Mouse (Mus musculus): ENCODE measurements around the gene Mdk.

Gene Mdk

DNA sequence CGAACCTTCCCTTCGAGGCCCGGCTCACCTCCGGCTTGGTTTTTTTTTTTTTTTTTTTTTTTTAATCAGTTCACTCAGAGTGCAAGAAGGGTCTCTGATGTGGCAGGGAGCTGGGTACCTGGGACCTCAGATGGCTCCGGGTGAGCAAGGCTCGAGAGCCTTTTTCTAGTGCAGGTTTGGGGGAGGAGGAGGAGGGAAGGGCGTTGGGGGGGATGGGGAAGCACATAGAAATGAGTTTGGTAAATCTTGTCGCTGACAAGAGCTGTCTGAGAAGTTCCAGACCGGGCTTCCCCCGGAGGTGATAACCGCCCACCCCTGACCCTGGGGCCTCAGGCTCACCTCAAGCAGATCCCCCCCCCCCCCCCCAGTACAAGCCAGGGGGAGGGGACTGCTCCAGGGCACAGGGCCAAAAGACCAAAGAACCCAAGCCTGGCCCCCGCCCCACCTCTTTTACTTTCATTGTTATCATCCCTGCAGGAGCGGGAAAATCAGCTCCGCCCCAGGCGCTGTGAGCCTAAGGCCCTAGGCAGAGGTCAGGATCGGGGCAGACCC is at the start of gene Mdk:
Mdk (minus strand) TSS at position 138 of the 552 bp plus-strand sequence.
- no peak for DNase-seq (ENCODE audit: low spot score)

DNA sequence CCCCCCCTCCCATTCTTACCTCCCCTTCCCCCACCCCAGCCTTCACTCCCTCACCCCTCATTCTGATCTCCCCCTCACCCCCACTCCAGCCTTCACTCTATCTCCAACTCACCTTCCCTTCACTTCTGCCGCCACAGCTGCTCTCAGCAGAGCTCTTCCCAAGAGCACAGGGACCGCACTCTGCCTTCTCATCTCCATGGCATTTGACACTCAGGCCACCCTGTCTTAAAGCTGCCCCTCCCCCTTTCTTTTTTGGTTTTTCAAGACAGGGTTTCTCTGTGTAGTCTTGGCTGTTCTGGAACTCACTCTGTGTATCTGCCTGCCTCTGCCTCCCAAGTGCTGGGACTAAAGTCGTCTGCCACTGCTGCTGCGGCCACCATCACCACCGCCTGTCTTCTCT is 48.7 kb upstream of the Mdk start:
- no peak for DNase-seq (ENCODE audit: low spot score)

GRCm38 (mm10) chr2:91980245-91980644 is 48.1 kb upstream of the Mdk start:
- no peak for DNase-seq (ENCODE audit: low spot score)

DNA sequence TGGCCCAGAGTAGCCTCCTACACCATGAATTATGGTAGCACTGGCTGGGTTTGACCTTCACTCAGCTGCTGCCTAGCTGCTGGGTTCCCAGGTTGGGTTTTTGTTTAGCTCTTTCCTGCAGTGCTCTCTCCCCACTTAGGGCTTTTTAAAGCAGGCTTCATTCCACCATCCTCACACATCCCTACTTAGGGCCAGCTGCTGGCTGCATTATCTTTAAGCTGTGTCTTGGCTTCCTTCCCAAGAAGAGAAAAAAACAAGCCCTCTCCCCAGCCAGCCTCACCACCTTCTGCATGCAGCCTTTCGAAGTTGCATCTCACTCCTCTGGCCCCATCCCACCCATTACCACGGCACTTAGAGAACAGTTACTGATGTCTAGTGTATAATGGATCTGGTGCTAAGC is 46.5 kb upstream of the Mdk start:
- no peak for DNase-seq (ENCODE audit: low spot score)

DNA sequence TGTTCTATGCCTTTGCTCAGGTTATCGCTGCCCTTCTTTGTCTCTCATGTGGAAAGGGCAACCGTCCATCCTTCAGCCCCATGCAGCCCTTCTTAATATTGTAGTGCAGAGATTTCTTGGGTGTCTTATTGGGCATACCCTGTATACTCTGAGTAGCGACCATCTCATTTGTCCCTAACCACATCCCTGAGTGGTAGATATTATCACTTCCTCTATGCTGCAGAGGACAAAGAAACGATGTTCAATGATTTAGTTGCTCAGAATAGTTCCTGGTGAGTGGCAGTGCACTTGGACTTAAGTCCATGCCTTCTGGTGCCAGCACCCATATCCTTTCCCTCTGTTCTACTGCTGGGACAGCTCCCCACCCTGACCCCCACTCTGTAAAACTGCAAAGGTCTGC is 45.9 kb upstream of the Mdk start:
- no peak for DNase-seq (ENCODE audit: low spot score)

- no peak for DNase-seq (ENCODE audit: low spot score)
These were observed 43.8 kb upstream of the Mdk start, which contains the start of gene Dgkz for GRCm38 (mm10) chr2:91975581-91976541. Gene Dgkz, minus strand, starts transcription at chr2:91975864.

GRCm38 (mm10) chr2:91973416-91974135 is 41.5 kb upstream of the Mdk start:
- no peak for DNase-seq (ENCODE audit: low spot score)

GRCm38 (mm10) chr2:91972121-91972566 is 40.0 kb upstream of the Mdk start:
- no peak for DNase-seq (ENCODE audit: low spot score)

DNA sequence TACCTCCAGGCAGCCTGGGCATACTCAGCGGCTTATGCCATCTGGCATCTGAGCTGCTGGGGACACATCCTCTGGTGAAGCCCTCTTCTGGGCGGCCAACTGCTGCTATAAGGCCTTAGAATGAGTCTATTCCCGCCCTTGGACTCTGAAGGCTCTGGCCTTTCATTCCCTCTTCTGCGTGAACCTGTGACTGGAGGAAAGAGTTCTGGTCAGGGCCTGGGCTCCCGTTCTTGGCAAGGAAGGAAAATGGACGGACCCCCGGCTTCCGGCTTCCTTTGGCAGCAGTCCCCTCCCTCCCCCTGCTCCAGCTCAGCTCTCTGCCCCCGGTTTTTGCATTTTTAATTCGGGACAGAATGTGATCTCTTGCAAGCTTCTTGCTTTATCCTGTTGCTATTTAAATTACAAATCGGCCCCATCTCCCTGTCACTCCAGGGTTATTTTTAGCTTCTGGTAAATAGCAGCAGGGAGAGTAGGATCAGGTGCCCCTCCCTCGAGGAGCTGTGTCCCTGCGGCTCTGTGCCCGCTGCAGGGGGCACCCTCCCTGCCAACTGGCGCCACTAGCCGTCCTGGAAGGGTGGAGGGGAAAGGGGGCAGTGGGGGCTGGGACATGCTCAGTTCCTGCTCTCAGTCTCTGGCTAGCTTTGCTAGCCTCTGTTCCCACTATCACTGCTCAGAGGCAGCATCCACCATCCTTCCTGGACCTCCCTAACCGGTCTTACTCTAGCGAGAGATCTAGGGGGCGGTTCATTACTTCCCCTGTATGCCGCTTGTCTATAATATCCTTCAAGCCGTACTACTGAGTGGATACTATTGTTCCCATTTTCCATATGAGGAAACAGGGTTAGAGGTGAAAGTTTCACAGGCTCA is 39.4 kb upstream of the Mdk start:
- no peak for DNase-seq (ENCODE audit: low spot score)

GRCm38 (mm10) chr2:91967962-91968361 is 35.9 kb upstream of the Mdk start:
- DNase-seq (ENCODE audit: low spot score), result no peak

DNA sequence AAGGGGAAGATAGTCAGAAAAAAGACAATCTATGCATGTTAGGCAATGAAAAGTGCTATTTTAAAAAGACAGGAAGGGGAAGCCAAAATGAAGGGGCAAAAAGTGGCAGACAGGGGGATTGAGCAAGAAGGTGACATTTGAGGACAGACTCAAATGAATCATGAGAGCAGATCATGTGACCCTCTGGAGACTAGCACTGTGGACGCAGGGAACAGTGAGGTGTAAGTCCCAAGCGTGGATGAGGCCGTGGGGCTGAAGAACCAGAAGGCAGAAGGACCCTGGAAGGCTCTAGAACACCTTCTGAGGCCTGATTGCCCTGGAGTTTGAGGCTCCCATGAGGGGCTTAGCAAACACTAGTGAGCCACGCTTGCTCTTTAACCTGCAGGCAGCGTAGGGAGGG is 34.3 kb upstream of the Mdk start:
- no peak for DNase-seq (ENCODE audit: low spot score)

DNA sequence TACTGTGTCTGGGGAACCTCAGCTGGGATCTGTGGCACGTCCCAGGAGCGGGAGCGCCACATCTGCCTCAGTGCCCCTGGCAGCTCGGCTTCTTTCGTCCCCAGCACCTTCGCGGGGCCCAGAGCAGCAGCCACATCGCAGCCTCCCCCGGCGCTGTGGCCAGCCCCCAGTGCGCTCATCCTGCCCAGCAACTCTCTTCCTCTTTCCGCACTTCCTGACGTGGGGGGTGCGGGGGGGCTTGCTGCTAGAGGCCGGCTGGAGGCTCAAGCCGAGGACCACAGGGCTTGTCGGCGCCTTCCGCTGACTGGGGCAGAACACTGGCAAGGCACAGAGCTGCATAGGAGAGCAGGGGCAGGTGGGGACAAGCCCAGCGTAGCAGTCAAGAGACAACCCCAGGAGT is 33.3 kb upstream of the Mdk start:
- DNase-seq (ENCODE audit: low spot score), result no peak

DNA sequence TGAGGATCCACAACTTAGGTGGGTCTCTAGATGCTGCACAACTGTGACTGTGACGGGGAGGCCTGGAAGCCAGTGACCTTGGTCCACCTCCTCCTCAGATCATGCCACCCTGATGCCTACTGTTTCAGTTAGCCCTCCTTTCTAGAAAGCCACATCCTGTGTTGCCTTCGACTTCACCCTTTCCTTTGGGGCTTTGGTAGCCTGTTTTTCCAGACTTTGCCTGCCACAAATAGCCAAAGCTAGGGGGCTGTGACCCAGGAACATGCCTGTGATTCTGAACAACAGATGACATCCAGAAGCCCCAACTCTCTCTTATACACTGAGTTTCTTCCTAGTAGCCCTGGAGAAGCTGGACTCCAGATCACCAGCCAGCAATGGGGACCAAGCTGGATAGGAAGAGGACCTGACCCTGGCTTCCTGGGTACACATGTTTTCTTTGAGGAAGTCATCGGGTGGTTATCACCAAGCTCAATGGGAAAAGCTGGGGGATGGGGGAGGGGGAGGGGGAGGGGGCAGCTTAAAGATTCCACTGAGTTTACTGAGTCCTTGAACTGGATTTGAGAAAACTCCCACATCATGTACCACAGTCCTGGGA is 32.6 kb upstream of the Mdk start:
- no peak for DNase-seq (ENCODE audit: low spot score)

GRCm38 (mm10) chr2:91963443-91963932 is 31.4 kb upstream of the Mdk start:
- DNase-seq (ENCODE audit: low spot score), result peak; percentile 92

DNA sequence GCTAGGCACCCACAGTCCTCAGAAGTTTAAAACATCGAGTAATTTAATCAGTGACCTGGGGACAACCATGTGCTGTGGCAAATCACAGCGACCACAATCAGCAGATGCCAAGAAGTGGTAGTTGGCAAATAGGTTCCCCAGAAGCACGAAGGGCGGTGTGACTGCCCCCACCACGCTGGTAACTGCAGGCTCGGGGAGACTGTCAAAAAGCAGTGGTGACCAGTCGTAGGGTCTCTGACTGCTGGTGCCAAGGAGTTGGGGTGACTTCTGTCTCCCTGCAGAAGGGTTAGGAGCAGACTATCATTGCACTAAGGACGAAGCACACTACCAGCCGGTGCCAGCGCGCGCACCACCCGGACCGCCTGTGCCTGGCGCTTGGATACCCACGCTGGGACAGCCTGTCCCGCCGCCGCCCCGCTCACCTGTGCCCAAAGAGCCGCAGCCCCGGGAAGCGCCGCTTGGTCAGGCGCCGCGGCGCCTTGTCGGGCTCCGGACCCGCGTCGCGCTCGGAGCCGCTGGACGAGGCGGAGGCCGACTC is 30.8 kb upstream of the Mdk start:
- DNase-seq (ENCODE audit: low spot score), result no peak

- no peak for DNase-seq (ENCODE audit: low spot score)
These were observed 30.0 kb upstream of the Mdk start for GRCm38 (mm10) chr2:91961901-91962761.

GRCm38 (mm10) chr2:91960459-91960858 is 28.4 kb upstream of the Mdk start:
- DNase-seq (ENCODE audit: low spot score), result no peak

- no peak for DNase-seq (ENCODE audit: low spot score)
These were observed 27.7 kb upstream of the Mdk start for GRCm38 (mm10) chr2:91959544-91960410.
